Mouse (Mus musculus): Measurements from ENCODE around the gene Yars2. TPM values are rescaled to one million over a fixed set of nuclear protein-coding genes. Genes with fewer than 3 reads are reported as not detected.
A peak's percentile ranks its signal among the peaks of the same experiment; 100 is the strongest.

Gene Yars2
- polyA plus RNA-seq (2016; fragmentation: Nextera tagmentation; extraction: Ambion mirVana) = 46.6 and 46.7 TPM in 2 replicates

DNA sequence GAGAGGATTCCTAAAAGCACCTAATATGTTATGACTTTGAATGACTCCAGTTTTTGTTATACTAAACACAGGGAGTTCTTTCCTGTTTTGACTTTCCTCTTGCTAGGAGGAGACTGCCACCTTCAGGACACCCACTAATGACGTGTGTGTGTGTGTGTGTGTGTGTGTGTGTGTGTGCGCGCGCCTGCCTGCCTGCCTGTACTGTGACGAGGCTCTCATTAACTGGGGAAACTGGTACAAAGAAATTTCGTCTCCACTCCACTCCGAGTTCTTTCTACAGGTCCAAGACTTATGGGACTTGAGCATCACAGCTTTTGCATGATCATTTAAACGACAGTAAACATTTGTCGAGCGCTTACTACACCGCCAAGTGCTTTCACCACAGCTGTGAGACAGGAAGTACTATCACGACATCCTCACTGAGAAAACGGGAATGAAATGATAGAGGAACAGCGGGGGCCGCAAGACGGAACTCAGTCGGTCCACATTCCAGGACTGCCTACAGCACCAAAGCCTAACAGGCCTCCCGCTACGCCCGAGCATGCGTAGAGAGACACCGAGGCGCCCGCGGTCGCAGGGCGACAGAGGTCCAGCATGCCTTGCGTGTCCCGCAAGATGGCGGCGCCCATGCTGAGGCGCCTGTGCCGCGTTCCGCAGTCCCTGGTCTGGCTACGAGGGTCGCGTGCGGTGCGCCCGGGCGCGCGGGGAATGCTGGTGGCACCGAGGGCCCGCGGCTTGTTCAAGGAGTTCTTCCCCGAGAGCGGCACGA lies at the start of gene Yars2:
TSS of gene Yars2 (plus strand) at position 597 of the 769 bp plus-strand sequence.
- Histone ChIP-seq H3K27ac (peak within 1 kb of the TSS; percentile 96), H3K4me2 (peak within 1 kb of the TSS; percentile 70), H3K9ac (replicated peaks) (peak within 1 kb of the TSS; percentile 85), H3K27me3 (no peaks in the 10 kb centered on the region), H3K4me3 (replicated peaks) (peak within 1 kb of the TSS; percentile 93), H3K4me1 (replicated peaks) (peaks cover 11% of the 10 kb centered on the region), H3K36me3 (peaks cover 13% of the 10 kb centered on the region), H3K9me3 (no peaks in the 10 kb centered on the region)
- peak; percentile 99 for ATAC-seq (ENCODE audit: insufficient number of reproducible peaks, insufficient read depth, low FRiP score, low TSS enrichment, low read depth)
- under 1% methylated on average over 50 of the region's 50 CpGs for WGBS

DNA sequence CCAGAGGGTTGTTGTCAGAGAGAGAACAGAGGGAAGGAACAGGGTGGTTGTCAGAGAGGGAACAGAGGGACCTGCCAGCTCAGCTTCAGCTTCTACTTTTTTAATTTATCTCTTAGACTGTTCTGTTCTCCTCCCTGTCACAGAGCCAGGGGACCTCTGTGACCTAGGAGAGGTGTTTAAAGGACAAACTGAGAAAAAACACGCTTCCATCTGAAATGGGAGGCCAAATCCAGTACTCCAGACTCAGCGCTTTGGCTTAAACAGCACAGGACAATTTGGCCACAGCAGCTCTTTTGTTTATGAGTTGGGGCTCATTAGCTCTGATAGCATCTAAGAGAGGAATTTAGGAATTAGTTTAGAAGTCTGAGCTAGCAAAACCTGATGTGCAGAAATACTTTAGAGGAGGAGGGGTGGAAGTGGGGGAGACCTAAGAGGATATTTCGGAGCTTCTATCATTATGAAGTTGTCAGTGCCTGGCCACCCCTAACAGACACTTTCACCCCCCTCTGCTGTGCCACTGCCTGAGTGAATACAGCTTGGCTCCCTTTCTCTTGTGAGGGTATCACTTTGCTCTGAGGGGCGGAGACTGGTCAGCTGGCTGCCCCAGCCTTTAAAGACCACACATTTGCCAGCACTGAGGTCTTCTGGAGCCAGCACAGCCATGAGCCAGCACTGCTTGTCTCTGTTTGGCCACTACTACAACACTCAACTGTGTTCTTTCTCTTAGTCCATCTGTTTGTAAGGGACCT lies 49.3 kb upstream of the Yars2 start:
- Histone ChIP-seq H3K9me3 (no peaks in the 10 kb centered on the region), H3K27ac (no peak overlapping the region), H3K4me3 (replicated peaks) (no peak overlapping the region), H3K27me3 (no peaks in the 10 kb centered on the region), H3K4me2 (no peak overlapping the region), H3K9ac (replicated peaks) (no peak overlapping the region), H3K4me1 (replicated peaks) (peaks cover 5% of the 10 kb centered on the region; the same call in 1 of the 2 replicates), H3K36me3 (no peaks in the 10 kb centered on the region)
- ATAC-seq (ENCODE audit: insufficient number of reproducible peaks, insufficient read depth, low FRiP score, low TSS enrichment, low read depth) = no peak
- WGBS = 24% methylated on average over 4 of the region's 4 CpGs

GRCm38 (mm10) chr16:16255217-16255616 lies 47.5 kb upstream of the Yars2 start:
- Histone ChIP-seq H3K27me3 (no peaks in the 10 kb centered on the region), H3K4me1 (replicated peaks) (peaks cover 5% of the 10 kb centered on the region; the same call in 1 of the 2 replicates), H3K4me3 (replicated peaks) (no peak overlapping the region), H3K4me2 (no peak overlapping the region), H3K9ac (replicated peaks) (no peak overlapping the region), H3K9me3 (no peaks in the 10 kb centered on the region), H3K27ac (no peak overlapping the region), H3K36me3 (no peaks in the 10 kb centered on the region)
- WGBS = 54% methylated on average over 1 of the region's 1 CpGs
- ATAC-seq (ENCODE audit: insufficient number of reproducible peaks, insufficient read depth, low FRiP score, low TSS enrichment, low read depth) = no peak

DNA sequence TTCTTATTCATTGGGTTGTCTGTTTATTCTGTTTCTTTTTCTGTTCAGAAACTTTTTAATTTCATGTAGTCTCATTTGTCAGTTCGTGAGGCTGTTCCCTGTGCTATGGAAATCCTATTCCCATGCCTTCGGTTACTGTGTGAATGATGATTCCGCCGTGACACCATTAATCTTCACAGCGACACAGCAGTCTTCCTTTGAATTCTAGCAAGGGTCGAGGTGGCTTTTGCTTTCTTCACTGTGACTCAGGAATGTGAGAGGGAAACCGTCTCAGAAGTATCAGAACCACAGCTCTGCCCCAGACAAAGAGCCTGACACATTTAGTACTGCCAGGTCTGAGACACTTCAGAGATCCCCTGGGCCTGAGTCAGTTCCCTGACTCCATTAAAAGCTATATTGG lies 46.9 kb upstream of the Yars2 start:
- Histone ChIP-seq H3K9me3 (no peaks in the 10 kb centered on the region), H3K36me3 (no peaks in the 10 kb centered on the region), H3K27me3 (no peaks in the 10 kb centered on the region), H3K27ac (no peak overlapping the region), H3K4me2 (no peak overlapping the region), H3K9ac (replicated peaks) (no peak overlapping the region), H3K4me1 (replicated peaks) (peaks cover 5% of the 10 kb centered on the region; the same call in 1 of the 2 replicates), H3K4me3 (replicated peaks) (no peak overlapping the region)
- WGBS = 32% methylated on average over 7 of the region's 7 CpGs
- ATAC-seq (ENCODE audit: insufficient number of reproducible peaks, insufficient read depth, low FRiP score, low TSS enrichment, low read depth) = no peak

- H3K36me3 ChIP-seq = no peaks in the 10 kb centered on the region
- no peaks in the 10 kb centered on the region for H3K27me3 ChIP-seq
- no peak overlapping the region for H3K27ac ChIP-seq
- no peak for ATAC-seq (ENCODE audit: insufficient number of reproducible peaks, insufficient read depth, low FRiP score, low TSS enrichment, low read depth)
- no peaks in the 10 kb centered on the region for H3K9me3 ChIP-seq
- 46% methylated on average over 1 of the region's 1 CpGs for WGBS
- no peak overlapping the region for H3K9ac ChIP-seq (replicated peaks)
- no peak overlapping the region for H3K4me2 ChIP-seq
- H3K4me1 ChIP-seq (replicated peaks) = peaks cover 5% of the 10 kb centered on the region; the same call in 1 of the 2 replicates
- no peak overlapping the region for H3K4me3 ChIP-seq (replicated peaks)
Observed at GRCm38 (mm10) chr16:16256672-16257071, 46.1 kb upstream of the Yars2 start.

- no peaks in the 10 kb centered on the region for H3K4me1 ChIP-seq (replicated peaks)
- H3K36me3 ChIP-seq = no peaks in the 10 kb centered on the region
- no peak for ATAC-seq (ENCODE audit: insufficient number of reproducible peaks, insufficient read depth, low FRiP score, low TSS enrichment, low read depth)
- H3K4me3 ChIP-seq (replicated peaks) = no peak overlapping the region
- H3K9me3 ChIP-seq = no peaks in the 10 kb centered on the region
- 93% methylated on average over 5 of the region's 5 CpGs for WGBS
- H3K4me2 ChIP-seq = no peak overlapping the region
- no peak overlapping the region for H3K9ac ChIP-seq (replicated peaks)
- H3K27ac ChIP-seq = no peak overlapping the region
- H3K27me3 ChIP-seq = no peaks in the 10 kb centered on the region
Observed at GRCm38 (mm10) chr16:16260882-16261281, 41.9 kb upstream of the Yars2 start.

- Histone ChIP-seq H3K4me1 (replicated peaks) (no peaks in the 10 kb centered on the region), H3K27me3 (no peaks in the 10 kb centered on the region), H3K9ac (replicated peaks) (no peak overlapping the region), H3K4me2 (no peak overlapping the region), H3K9me3 (no peaks in the 10 kb centered on the region), H3K27ac (no peak overlapping the region), H3K36me3 (no peaks in the 10 kb centered on the region), H3K4me3 (replicated peaks) (no peak overlapping the region)
- no peak for ATAC-seq (ENCODE audit: insufficient number of reproducible peaks, insufficient read depth, low FRiP score, low TSS enrichment, low read depth)
- 95% methylated on average over 6 of the region's 6 CpGs for WGBS
Observed at GRCm38 (mm10) chr16:16261481-16261880, 41.3 kb upstream of the Yars2 start.

- no peak for ATAC-seq (ENCODE audit: insufficient number of reproducible peaks, insufficient read depth, low FRiP score, low TSS enrichment, low read depth)
- Histone ChIP-seq H3K27me3 (no peaks in the 10 kb centered on the region), H3K36me3 (no peaks in the 10 kb centered on the region), H3K9me3 (no peaks in the 10 kb centered on the region), H3K4me2 (no peak overlapping the region), H3K4me1 (replicated peaks) (no peaks in the 10 kb centered on the region), H3K27ac (no peak overlapping the region), H3K9ac (replicated peaks) (no peak overlapping the region), H3K4me3 (replicated peaks) (no peak overlapping the region)
- 78% methylated on average over 3 of the region's 3 CpGs for WGBS
Observed at GRCm38 (mm10) chr16:16262436-16262835, 40.3 kb upstream of the Yars2 start.

DNA sequence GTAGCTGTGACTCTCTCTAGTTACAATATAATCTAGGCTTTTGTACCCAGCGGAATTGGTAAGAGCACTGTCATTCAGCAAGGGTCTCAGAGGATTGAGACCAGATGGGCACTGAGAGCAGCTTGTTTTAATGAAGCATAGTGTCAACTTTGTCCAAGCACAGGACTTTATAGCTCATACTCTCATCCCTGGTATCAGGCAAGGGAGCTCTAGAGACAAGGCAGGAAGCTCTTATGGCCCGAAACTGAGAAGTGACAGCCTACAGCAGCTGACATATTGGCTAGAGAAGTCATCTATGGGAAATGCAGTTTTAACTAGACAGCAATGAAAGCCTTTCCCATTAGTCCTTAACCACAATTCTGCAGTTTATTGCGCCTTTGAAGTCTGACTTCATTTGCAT lies 29.8 kb upstream of the Yars2 start:
- H3K9me3 ChIP-seq = no peaks in the 10 kb centered on the region
- H3K4me2 ChIP-seq = no peak overlapping the region
- no peak overlapping the region for H3K9ac ChIP-seq (replicated peaks)
- no peaks in the 10 kb centered on the region for H3K27me3 ChIP-seq
- WGBS = 29% methylated on average over 3 of the region's 3 CpGs
- H3K27ac ChIP-seq = no peak overlapping the region
- no peaks in the 10 kb centered on the region for H3K4me1 ChIP-seq (replicated peaks)
- no peaks in the 10 kb centered on the region for H3K36me3 ChIP-seq
- ATAC-seq (ENCODE audit: insufficient number of reproducible peaks, insufficient read depth, low FRiP score, low TSS enrichment, low read depth) = no peak
- H3K4me3 ChIP-seq (replicated peaks) = no peak overlapping the region

DNA sequence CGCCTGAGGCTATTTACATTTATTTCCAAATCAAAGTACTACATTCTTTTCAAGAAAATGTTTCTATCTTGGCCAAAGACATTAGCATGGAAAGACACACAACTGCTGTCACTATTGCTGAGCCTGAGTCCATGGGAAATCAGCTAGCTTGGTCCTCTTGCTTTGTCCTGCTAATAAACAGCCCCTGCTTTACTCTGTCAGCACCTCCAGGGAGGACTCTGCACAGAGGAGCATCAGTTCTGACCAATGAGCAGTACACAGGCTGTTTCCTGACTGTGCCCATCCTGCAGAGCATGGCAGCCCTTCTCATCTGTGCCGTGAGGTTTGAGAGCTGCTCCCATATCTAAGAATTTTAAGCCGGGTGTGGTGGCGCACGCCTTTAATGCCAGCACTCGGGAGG lies 29.0 kb upstream of the Yars2 start:
- no peaks in the 10 kb centered on the region for H3K9me3 ChIP-seq
- no peak overlapping the region for H3K4me3 ChIP-seq (replicated peaks)
- H3K4me2 ChIP-seq = no peak overlapping the region
- H3K9ac ChIP-seq (replicated peaks) = no peak overlapping the region
- no peaks in the 10 kb centered on the region for H3K4me1 ChIP-seq (replicated peaks)
- no peaks in the 10 kb centered on the region for H3K27me3 ChIP-seq
- no peak for ATAC-seq (ENCODE audit: insufficient number of reproducible peaks, insufficient read depth, low FRiP score, low TSS enrichment, low read depth)
- no peaks in the 10 kb centered on the region for H3K36me3 ChIP-seq
- 88% methylated on average over 6 of the region's 6 CpGs for WGBS
- H3K27ac ChIP-seq = no peak overlapping the region

DNA sequence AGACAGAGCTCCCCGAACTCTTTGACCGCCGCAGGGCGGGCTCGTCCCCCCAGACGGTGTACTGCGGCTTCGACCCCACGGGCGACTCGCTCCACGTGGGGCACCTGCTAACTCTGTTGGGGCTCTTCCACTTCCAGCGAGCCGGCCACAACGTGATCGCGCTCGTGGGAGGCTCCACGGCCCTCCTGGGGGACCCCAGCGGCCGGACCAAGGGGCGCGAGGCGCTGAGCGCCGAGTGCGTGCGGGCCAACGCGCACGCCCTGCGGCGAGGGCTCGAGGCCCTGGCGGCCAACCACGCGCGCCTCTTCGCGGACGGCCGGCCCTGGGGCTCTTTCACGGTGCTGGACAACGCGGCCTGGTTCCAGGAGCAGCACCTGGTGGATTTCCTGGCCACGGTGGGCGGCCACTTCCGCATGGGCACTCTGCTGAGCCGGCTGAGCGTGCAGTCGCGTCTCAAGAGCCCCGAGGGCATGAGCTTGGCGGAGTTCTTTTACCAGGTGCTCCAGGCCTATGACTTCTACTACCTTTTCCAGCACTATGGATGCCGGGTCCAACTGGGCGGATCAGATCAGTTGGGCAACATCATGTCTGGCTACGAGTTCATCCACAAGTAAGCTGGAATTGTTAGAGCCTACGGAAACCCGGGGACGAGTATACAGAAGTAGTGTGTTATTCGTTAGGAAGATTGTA lies 518 bp downstream of the Yars2 start:
- no peaks in the 10 kb centered on the region for H3K9me3 ChIP-seq
- peak overlapping the region; percentile 96 for H3K27ac ChIP-seq
- H3K4me3 ChIP-seq (replicated peaks) = peak overlapping the region; percentile 93
- H3K4me1 ChIP-seq (replicated peaks) = peaks cover 11% of the 10 kb centered on the region
- H3K27me3 ChIP-seq = no peaks in the 10 kb centered on the region
- peak overlapping the region; percentile 70 for H3K4me2 ChIP-seq
- peaks cover 19% of the 10 kb centered on the region for H3K36me3 ChIP-seq
- WGBS = under 1% methylated on average over 61 of the region's 61 CpGs
- peak overlapping the region; percentile 85 for H3K9ac ChIP-seq (replicated peaks)
- peak; percentile 60 for ATAC-seq (ENCODE audit: insufficient number of reproducible peaks, insufficient read depth, low FRiP score, low TSS enrichment, low read depth)

Data from limb, embryonic 12.5 days (tissue).